Mouse (Mus musculus) layer of hippocampus, adult 2 months (tissue): ENCODE data around the gene Itga8. TPM values are rescaled to one million over a fixed set of nuclear protein-coding genes. Genes with fewer than 3 reads are reported as not detected.

Experiments used
- DNase-seq, 2 experiments: peaks; one replicate each; pipeline ENCODE4 v3.0.0; 2022; ENCODE audit warnings: low spot score in 2 of 2
- H3K27ac ChIP-seq: fragments of 200-600 bp; 2 replicates; pipeline ENCODE4 v1.8.1; 2022
- H3K4me3 ChIP-seq: fragments of 200-600 bp; 2 replicates; pipeline ENCODE4 v1.8.1; 2022; ENCODE audit warnings: mild to moderate bottlenecking
- CTCF ChIP-seq: fragments of 200-600 bp; conservative IDR thresholded peaks from 2 replicates; pipeline ENCODE4 v1.8.1; 2022; ENCODE audit warnings: antibody characterized with exemption, mild to moderate bottlenecking, moderate library complexity
- total RNA-seq, 2 experiments: library from RNA; stranded (reverse); gene quantifications; 2 replicates each; pipeline ENCODE4 v1.2.3; 2021

Gene Itga8
- total RNA-seq, 2 experiments from 2014 or later, result 24.4 to 28.5 TPM

GRCm38 (mm10) chr2:12287831-12288230 is 13.9 kb downstream of the Itga8 start:
- Histone ChIP-seq H3K27ac (peak overlapping the region; percentile 81), H3K4me3 (no peak overlapping the region)
- no peak for TF ChIP-seq CTCF
- DNase-seq, result no peak

GRCm38 (mm10) chr2:12280664-12281063 is 21.1 kb downstream of the Itga8 start:
- no peak overlapping the region for H3K27ac ChIP-seq
- TF ChIP-seq CTCF, result no peak
- DNase-seq, result no peak
- H3K4me3 ChIP-seq, result no peak overlapping the region

GRCm38 (mm10) chr2:12279070-12279612 is 22.6 kb downstream of the Itga8 start:
- Histone ChIP-seq H3K4me3 (no peak overlapping the region), H3K27ac (no peak overlapping the region)
- no peak for DNase-seq
- no peak for TF ChIP-seq CTCF

DNA sequence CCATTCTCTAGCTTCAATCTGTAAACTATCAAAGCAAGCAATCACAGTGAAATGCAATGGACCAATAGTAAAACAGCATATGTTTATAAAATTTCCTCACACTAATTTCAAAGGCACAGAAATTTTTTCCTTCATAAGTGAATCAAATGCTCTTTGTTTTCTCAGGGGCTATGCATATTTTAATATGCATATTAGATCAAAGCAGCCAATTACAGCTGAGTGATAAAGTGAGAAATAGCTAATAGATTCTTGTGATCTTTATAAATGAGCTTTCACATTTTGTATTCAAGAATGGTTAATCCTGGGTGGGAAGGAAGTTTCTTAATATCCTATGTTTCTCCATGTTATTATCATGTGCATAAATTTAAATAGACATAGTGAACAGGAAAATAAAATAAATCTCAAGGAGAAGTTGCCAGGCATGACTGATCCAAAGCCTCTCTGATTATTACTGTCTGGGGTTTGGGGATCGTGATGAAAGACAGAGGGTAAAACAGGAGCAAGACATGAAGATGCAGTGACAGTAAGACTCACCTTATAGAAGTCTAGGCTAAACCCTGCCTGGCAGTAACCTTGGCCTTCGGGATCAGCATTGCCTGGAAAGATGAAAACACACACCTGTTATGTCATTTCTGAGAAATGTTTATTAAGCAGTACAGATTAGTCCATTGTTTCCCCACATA is 44.9 kb downstream of the Itga8 start:
- no peak overlapping the region for H3K4me3 ChIP-seq
- DNase-seq, result no peak
- H3K27ac ChIP-seq, result no peak overlapping the region
- no peak for TF ChIP-seq CTCF

DNA sequence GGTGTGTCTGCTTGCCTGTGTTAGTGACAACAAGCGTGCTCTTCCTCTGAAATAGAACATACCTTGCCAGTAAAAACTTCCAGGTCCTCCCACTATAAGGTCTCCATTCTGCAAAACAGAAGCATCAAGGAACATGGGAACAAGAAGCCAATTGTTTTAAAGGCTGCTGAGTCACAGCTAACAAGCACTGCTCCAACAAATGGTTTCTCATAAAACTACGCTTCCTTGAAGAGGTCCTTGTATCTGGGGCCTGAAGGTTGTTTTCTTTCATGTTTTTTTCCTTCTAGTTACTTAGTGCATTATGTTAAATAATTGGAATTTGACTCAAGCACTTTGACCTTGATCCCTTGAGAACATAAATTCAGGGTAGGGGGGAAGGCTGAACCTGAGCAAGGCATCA is 45.8 kb downstream of the Itga8 start:
- TF ChIP-seq CTCF, result no peak
- H3K27ac ChIP-seq, result no peak overlapping the region
- H3K4me3 ChIP-seq, result no peak overlapping the region
- no peak for DNase-seq

GRCm38 (mm10) chr2:12235345-12235744 is 66.4 kb downstream of the Itga8 start:
- no peak for TF ChIP-seq CTCF
- no peak for DNase-seq
- no peak overlapping the region for H3K27ac ChIP-seq
- no peak overlapping the region for H3K4me3 ChIP-seq

DNA sequence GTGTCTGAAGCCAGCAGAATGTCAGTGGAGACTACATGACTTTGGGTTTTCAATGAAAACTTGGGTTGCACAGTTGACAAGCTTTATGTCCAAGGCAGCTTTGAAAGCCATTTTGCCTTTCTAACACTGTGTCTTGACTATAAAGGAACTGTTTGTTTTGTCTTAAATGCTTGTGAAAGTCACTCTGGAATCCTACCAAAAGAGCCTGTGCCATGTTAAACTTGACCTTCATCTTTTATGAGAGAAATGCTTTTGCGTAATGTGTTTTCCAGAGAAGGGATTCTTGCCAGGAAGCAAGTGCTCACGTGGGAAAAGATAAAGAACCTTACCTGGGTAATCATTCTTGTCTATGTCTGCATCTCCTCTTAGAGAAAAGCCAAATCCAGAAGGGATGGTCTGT is 72.0 kb downstream of the Itga8 start:
- Histone ChIP-seq H3K4me3 (no peak overlapping the region), H3K27ac (no peak overlapping the region)
- TF ChIP-seq CTCF, result no peak
- no peak for DNase-seq

DNA sequence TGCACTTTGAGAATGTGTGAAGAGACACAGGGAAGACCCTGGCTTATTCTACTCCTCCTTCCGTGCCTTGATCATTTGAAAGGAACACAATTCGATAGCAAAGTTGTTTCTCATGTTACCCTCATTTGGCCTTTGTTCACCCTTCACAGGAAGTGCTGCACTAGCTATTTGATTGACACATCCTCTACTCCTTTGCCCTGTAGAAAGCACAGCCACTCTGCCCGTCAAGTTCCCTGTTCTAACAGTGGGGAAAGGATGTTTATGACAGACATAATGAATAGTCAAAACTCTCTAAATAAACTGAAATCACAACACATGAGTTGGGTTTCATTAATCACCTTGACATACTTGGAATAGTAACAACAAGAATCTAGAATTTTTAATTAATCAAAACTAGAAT is 73.4 kb downstream of the Itga8 start:
- DNase-seq, result no peak
- Histone ChIP-seq H3K27ac (no peak overlapping the region), H3K4me3 (no peak overlapping the region)
- TF ChIP-seq CTCF, result no peak

GRCm38 (mm10) chr2:12227243-12227642 is 74.5 kb downstream of the Itga8 start:
- DNase-seq, result no peak
- TF ChIP-seq CTCF, result no peak
- no peak overlapping the region for H3K27ac ChIP-seq
- H3K4me3 ChIP-seq, result no peak overlapping the region

GRCm38 (mm10) chr2:12226367-12226766 is 75.4 kb downstream of the Itga8 start:
- no peak for DNase-seq
- H3K4me3 ChIP-seq, result no peak overlapping the region
- no peak overlapping the region for H3K27ac ChIP-seq
- TF ChIP-seq CTCF, result no peak

- no peak overlapping the region for H3K4me3 ChIP-seq
- DNase-seq, result no peak
- no peak for TF ChIP-seq CTCF
- no peak overlapping the region for H3K27ac ChIP-seq
Observed at GRCm38 (mm10) chr2:12221671-12222070, 80.1 kb downstream of the Itga8 start.

DNA sequence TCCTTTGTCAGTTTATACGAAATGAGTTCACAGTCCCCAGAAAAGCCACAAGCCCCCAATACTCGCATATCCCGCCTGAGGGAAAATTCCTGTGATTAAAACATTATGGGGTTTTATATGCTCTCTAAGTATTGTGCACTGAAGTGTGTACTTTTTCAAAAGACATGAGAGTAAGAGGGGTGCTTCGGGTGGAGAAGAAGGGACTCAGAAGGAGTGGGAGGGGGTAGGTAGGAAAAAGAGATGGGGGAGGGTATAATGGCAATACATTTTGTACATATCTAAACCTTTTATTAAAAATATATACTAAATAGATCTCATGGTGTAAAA is 88.3 kb downstream of the Itga8 start:
- H3K27ac ChIP-seq, result no peak overlapping the region
- no peak overlapping the region for H3K4me3 ChIP-seq
- no peak for DNase-seq
- no peak for TF ChIP-seq CTCF

- DNase-seq, result no peak
- no peak for TF ChIP-seq CTCF
- H3K4me3 ChIP-seq, result no peak overlapping the region
- no peak overlapping the region for H3K27ac ChIP-seq
Observed at GRCm38 (mm10) chr2:12212662-12213463, 88.9 kb downstream of the Itga8 start.

- DNase-seq, result no peak
- no peak for TF ChIP-seq CTCF
- H3K4me3 ChIP-seq, result no peak overlapping the region
- no peak overlapping the region for H3K27ac ChIP-seq
Observed at GRCm38 (mm10) chr2:12208142-12208541, 93.6 kb downstream of the Itga8 start.
